Comparison of ENCODE assay signal across 8 mouse cellular contexts in genomic region chr11:118490566-118491218, GRCm38 (mm10). TPM values are rescaled to one million over a fixed set of nuclear protein-coding genes. Genes with fewer than 3 reads are reported as not detected.
DNase-seq lines count a peak whose midpoint lies in the region; ATAC-seq lines count a peak whose summit lies in the region.

No protein-coding gene starts in this region.

- H3K27ac ChIP-seq in kidney, embryonic 15.5 days: no peak overlapping the region
- H3K27ac ChIP-seq in lung, embryonic 15.5 days: no peak overlapping the region

- H3K27me3 ChIP-seq in kidney, embryonic 15.5 days: peaks cover 20% of the 10 kb centered on the region
- no peaks in the 10 kb centered on the region for H3K27me3 ChIP-seq in lung, embryonic 15.5 days

- no peak overlapping the region for H3K9ac ChIP-seq in kidney, embryonic 15.5 days
- no peak overlapping the region for H3K9ac ChIP-seq in lung, embryonic 15.5 days

- H3K4me3 ChIP-seq in kidney, embryonic 15.5 days (replicated peaks): no peak overlapping the region
- H3K4me3 ChIP-seq in lung, embryonic 15.5 days: no peak overlapping the region

- H3K36me3 ChIP-seq in kidney, embryonic 15.5 days: 0 out of 2 replicates have a peak, but pooled peaks cover 5% of the 10 kb centered on the region
- no peaks in the 10 kb centered on the region for H3K36me3 ChIP-seq in lung, embryonic 15.5 days

- WGBS in kidney, embryonic 15.5 days: 23% methylated on average over 22 of the region's 22 CpGs
- 19% methylated on average over 22 of the region's 22 CpGs for WGBS in lung, embryonic 15.5 days

- H3K9me3 ChIP-seq in kidney, embryonic 15.5 days (replicated peaks): no peaks in the 10 kb centered on the region
- H3K9me3 ChIP-seq in lung, embryonic 15.5 days: no peaks in the 10 kb centered on the region

- ATAC-seq in kidney, embryonic 15.5 days (replicated peaks; ENCODE audit: low FRiP score): no peak; the same call in 1 of the 2 replicates
- peak; percentile 31; the same call in 1 of the 2 replicates for ATAC-seq in lung, embryonic 15.5 days (ENCODE audit: borderline replicate concordance, extremely low read depth, low FRiP score, low TSS enrichment)

- peak; percentile 70 for DNase-seq in ovary, postnatal 10 days (ENCODE audit: low spot score)
- no peak for DNase-seq in ovary, adult 18-20 months (ENCODE audit: low spot score)
- DNase-seq in embryo, embryonic 9.5 days (ENCODE audit: extremely low spot score): peak; percentile 81
- peak; percentile 48 to 76 for DNase-seq in heart, adult 9 months (ENCODE audit: low spot score in 2 of 2)
- DNase-seq in retina, embryonic 14.5 days (ENCODE audit: low spot score): peak; percentile 85
- DNase-seq in urinary bladder, adult 18-20 months (ENCODE audit: low spot score in 2 of 2): peak; percentile 66 to 85

- peaks cover 43% of the 10 kb centered on the region for H3K4me1 ChIP-seq in kidney, embryonic 15.5 days
- peaks cover 12% of the 10 kb centered on the region; the same call in 1 of the 2 replicates for H3K4me1 ChIP-seq in lung, embryonic 15.5 days

- peak overlapping the region; percentile 38 for H3K4me2 ChIP-seq in kidney, embryonic 15.5 days
- peak overlapping the region; percentile 45 for H3K4me2 ChIP-seq in lung, embryonic 15.5 days

RNA-seq across cellular contexts. Expression of gene Engase, which starts 14.1 kb away (rescaled TPM):
- 5.4 and 8.7 TPM in 2 replicates for polyA plus RNA-seq in kidney, embryonic 15.5 days (2015; fragmentation: Nextera tagmentation; extraction: Ambion mirVana)
- 6.0 and 7.3 TPM in 2 replicates for polyA plus RNA-seq in lung, embryonic 15.5 days (2015; fragmentation: Nextera tagmentation; extraction: Ambion mirVana)
